Mouse (Mus musculus) embryo, embryonic 11.5 days (tissue): ENCODE measurements around the gene Mbd3.

Experiments used
- DNase-seq: peaks from one replicate; pipeline ENCODE4 v3.0.0-alpha.2; 2012; ENCODE audit warnings: low read depth, low spot score

The Mbd3 gene

DNA sequence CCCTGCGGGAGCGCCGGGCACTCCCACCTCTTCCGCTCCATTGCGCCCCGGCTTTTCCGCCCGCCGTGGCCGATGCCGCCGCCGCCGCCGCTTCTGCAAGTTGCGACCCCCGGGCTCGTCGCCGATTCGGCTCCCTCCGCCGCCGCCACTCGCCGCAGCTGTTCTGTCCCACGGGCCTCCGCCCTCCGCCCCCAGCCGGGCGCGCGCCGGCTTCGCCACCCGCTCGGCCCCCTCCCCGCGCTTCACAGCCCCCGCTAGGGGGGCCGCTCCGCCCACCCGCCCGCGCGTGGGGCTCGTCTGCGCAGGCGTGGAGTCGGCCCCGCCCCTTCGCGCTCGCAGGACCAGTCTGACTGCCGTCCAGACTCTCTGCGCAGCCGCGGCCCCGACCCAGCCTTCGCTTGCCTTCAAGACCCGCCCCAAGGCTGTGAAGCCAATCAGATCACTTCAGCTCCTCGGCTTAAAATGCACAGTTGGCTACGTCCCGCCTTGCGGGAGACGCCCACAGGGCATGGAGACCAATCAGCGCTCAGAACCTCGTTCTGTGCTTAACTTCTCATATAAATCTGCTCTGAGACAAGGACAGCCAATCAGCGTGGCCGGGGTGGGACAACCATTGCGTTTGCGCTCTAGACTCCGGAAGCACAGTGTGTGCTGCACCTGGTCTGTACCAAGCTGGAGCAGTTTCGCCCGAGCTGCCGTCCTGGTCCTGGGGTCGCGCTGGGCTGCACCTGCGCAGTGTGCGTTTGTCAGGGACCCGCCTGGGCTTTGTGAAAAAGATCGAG, at the start of gene Mbd3:
TSS of gene Mbd3 (minus strand) at position 360 of the 782 bp plus-strand sequence.
- DNase-seq = peak; percentile 99

DNA sequence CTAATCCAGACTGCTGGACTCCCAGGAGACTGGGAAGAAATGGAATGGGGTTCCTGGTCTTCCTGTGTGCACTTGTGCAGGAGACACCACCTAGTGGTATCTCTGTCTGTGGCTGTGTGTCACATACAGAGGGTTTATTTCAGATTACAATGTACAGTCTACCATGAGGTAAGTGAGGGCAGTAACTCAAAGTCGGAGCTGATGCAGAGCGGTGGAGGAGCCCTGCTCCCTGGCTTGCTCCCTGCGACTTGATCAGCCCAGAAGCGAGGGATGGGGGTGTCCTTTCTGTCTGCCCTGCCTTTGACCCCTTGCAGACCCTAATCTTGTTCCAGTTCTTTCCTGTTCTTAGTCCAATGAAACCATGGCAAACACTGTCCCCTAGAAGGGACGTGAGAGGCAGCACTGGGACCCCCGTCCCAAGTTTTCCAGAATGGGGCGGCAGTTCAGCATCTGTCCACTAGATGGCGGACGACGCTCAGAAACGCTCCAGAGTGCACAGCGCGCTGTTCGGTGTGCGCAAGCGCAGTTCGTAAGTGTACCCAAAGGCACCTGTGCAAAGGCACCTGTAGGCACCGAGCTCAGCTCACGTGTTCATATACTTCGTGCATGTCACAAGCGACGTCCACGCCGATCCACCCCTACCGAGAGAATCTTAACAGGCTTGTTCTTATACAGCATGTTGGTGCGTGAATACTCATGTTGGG, 46.7 kb upstream of the Mbd3 start:
- peak; percentile 72 for DNase-seq

DNA sequence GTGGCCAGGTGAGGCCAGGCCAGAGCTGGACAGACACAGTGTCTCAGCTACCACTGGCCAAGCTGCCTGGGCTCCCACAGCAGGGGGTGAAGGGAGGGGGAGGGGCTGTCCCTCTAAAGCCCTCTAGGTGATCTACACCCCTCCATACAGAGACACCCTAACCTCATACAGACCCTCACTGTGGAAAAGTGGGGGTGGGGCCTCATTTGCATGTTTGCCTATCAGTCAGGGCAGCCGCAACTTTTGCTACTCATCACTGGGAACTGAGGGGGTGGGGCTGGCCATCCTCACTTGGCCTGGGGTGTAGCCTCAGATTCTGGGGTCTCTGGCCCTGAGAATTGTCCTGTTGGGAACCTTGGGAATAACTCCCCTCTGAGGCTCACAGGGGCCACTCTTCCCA, 45.7 kb upstream of the Mbd3 start:
- DNase-seq = no peak

DNA sequence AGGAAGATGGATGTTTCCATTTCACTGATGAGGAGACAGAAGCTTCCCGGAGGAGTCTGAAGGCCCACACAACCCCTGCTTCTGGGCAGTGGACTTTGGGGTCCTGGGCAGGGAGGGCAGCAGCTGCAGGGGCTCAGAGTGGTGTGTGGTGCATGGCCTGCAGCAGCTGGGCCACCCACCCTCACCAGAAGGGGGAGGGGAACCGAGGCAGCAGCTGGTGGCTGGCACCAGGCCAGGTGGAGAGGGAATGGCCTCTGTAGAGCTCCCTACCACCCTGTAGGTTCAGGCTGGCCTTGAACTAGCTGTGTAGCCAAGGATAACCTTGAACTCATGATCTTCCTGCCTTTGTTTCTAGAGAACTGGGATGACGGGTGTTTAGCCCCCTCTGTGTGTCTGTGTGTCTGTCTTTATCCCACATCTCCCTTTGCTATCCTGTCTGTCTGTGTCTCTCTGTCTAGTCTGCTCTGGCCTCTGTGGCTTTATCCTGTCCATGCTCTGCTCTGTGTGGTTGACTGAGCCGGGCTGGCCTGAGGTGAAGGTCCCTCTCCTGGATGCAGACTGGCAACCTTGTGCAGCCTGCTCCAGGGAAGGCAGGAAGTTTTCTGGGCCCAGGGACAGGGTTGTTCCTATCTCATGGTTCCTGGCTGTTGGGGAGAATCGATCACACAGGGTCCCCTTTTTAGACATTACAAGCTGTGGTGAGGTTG, 45.1 kb upstream of the Mbd3 start:
- DNase-seq = no peak

DNA sequence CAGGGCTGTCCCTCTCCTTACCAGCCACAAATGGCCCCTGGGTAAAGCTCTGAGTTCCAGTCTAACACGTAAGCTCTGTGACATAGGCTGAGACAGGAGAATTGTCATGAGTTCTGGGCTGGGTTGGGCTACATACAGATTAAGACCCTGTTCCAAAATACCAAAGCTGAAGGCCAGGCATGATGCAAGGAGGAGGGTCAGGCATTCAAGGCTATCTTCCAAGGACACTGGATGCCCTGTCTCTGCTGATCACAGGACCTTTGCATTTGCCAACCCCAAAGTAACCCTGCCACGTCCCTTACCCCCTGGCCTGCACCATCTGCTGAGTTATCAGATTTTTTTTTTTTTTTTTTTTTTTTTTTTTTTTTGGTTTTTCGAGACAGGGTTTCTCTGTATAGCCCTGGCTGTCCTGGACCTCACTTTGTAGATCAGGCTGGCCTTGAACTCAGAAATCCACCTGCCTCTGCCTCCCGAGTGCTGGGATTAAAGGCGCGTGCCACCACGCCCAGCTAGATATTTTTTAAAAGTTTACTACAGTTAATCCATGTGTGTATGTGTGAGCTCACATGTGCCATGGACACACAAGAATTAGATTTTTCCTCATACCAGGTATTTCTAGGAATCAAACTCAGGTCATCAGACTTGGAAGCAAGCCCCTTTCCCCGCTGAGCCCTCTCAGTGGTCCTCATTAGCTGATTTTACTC, 44.4 kb upstream of the Mbd3 start:
- no peak for DNase-seq

DNA sequence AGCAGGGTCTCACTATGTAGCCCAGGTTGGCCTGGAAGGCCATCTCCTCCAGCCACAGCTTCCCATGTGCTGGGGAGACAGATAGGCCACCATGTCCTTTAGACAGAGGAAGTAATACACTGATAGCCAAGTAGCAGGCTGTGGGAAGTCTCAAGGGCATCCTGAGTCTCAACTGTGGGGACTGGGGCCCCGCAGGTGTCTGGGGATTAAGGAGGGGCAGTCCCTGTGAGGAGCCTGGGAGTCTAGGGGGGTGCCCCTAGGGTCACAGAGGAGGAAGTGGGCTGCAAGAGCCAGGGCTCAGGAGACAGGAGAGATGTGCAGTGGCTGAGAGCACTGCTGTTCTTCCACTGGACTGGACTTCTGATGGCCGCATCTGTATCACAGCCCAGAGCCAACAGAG, 43.6 kb upstream of the Mbd3 start:
- no peak for DNase-seq

DNA sequence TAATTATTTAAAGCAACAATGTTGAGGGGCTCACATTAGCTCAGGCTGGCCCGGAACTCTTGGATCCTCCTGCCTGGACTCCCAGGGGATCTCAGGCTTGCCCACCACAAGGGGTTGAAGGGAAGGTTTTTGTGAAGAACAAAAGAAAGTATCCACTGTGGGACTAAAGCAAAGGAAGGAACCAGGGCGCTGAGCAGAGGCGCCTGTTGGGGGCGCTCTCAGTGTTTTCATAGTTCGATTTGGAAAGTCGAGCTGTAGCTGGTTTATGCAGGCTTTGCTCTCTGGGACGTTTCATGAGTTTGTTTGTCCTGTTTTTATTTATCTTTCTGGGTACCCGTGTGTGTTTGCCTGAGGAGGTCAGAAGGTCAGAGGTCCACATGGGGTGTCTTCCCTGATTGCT, 42.2 kb upstream of the Mbd3 start:
- no peak for DNase-seq

DNA sequence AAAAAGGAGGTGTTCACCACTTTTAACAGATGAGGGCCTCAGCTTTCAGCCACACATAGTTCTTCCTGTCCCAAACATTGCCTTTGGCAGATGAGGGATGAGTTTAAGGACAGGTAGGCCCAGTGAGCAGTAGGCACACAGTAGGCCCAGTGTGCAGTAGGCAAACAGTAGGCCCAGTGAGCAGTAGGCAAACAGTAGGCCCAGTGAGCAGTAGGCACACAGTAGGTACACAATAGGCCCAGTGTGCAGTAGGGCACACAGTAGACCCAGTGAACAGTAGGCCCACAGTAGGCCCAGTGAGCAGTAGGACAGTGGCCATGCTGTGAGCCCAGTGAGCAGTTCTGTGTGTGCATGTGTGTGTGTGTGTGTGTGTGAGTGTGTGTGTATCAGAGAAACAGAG, 40.7 kb upstream of the Mbd3 start:
- DNase-seq = no peak

DNA sequence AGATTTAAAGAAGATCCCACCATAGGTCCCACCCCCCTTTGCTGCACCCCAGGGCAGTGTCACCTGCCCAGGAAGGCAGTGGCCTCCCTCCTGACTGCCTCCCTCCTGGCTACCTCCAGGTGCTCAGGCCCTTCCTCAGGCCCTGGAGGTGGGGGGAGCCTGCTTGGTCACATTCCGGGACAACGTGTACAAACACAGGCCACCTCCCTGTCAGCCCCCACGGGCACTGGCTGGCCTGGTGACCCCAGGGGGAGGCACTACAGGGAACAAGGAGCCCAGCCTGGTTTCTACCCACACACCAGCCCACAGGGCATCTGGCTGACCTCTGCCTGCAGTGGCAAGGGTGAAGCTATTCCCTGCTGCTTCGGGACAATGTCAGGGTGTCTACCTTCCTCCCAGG, 38.6 kb upstream of the Mbd3 start:
- DNase-seq = no peak

DNA sequence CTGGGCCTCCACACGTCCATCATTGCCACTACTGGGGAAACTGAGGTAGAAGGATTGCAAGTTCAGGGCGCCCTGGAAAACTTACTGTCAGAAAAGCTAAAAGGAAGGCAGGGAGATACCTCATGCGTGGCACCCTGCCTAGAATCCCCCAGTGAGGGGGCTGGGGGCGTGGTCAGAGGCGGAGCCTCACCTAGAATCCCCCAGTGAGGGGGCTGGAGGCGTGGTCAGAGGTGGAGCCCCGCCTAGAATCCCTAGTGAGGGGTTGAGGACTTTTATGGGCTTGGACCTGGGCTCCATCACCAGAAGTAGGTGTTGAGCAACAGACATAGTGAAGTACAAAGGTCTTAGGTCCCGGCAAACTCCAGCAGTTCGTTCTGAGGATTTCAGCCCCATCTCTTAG, 36.9 kb upstream of the Mbd3 start:
- DNase-seq = no peak

DNA sequence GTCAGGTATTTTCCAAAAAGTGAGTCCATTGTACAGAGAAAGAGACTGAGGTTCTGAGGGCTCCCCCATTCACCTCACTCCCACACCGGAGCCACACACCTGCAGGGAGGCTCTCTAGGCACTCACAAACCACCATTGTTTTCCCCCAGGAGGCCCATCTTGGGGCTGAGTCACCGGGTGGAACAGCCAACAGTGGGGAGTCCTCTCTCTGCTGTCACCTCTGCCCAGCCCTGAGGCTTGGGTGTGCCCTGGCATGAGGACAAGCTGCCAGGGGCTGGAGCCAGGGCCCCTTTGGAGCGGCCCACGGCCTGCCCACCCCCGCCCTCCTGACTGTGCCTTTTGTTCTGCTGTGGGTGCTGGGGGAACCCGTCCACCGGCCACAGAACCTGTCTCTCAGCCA, 36.4 kb upstream of the Mbd3 start:
- DNase-seq = no peak

DNA sequence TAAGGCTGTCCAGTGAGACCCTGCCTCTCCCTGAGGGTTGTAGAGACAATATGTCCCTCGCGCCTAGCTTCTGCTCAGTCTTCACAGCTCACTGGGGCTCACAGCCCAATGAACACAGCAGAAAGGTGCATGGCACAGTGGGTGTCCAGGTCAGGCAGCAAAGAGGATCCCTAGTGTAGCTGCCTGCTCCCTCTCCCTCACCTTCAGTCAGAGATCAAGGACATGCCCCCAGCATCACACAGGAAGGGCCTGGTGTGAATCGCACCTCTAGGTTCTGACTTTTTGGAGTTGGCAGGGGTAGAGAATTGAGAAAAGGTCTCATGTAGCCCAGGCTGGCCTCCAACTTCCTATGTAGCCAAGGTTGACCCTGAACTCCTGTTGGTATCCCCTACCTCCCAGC, 35.5 kb upstream of the Mbd3 start:
- DNase-seq = no peak

DNA sequence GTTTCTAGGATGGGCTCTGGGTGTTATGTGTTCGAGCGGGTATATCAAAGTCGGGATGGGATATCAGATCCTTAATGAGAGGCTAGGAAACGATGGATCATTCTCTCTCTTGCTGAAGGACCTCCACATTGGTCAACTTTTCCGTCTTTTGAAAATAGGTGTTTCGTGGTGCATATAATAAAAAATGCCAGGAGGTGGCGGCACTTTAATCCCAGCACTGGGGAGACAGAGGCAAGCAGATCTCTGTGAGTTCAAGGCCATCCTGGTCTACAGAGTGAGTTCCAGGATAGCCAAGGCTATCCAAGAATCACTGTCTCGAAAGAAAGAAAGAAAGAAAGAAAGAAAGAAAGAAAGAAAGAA, 34.9 kb upstream of the Mbd3 start:
- DNase-seq = no peak

DNA sequence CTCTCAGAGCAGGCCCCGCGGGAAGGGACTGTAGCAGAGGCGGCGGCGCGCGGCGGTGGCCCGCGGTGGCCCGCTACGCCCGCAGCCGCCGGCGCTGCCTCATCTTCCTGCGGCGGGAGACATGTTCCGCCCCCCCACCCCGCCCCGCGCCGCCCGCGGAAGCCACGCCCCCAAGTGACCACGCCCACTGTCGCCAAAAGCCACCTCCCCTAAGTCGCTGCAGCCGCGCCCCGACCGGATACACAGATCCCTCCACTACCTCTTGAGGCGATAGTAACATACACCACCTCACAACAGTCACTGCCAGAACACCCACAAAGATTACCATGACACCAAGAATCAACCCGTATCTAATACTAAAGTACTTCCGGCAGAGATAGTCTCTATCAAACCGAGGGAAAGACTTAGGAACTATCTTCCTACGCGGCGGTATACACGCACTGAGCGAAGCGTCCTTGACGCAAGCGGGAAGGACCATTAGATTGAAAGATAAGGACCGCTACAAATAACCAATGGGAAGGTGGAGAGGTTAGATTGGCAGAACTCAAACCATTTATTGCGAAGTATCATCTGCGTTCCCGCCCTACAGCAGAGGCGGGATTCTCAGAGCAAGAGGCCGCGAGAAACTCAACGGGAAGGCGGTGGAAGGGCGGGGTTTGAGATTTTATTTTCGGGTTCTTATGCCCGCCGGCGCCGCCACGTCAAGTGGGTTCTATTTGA, 34.3 kb upstream of the Mbd3 start, which contains the start of gene Tcf3:
TSS of gene Tcf3 (minus strand) at position 135 of the 720 bp plus-strand sequence.
- DNase-seq = peak; percentile 94

DNA sequence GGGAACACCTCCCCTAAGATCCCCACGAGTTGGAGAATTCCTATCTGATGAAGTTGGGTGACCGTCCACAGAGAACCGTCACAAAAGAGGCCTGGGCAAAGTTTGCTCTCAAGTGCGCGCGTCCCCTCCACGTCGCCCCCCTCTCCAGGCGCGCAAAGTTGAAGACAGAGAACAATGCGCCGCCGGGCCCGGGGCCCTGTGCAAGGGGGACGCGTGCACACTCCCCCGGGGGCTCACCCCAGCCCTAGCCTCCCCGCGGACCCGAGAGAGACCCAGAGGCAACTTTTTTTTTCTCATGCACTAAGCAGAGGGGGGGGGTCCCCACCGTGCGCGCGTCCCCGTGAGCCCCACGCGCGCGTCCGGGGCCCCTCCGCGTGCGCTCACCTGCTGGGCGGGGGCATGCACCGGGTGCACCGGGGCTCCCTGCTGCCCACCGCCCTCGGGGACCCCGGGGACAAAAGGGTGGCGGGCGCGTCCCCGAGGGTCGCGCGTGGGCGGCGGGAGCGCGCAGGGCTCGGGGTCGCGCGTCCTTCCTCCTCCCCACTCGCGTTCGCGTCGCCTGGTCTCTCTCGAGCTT, 33.7 kb upstream of the Mbd3 start:
- no peak for DNase-seq

DNA sequence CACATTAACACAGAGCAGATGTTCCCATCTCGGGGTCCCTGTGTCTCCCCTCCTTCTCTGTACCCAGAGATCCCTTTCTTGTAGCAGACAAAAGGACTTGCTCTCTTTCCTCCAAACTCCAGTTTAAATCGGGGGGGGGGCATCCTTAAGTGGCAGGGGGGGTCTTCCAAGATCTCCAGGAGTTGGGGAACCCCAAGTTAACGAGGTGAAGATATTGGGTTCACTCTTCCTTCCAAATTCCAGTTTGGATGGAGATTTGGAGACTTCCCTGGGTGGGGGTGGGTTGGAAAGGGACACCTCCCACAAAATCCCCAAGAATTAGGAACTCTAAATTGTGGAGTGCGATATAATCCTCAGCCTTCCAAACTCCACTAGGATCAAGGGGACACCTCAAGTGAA, 33.0 kb upstream of the Mbd3 start:
- DNase-seq = no peak

DNA sequence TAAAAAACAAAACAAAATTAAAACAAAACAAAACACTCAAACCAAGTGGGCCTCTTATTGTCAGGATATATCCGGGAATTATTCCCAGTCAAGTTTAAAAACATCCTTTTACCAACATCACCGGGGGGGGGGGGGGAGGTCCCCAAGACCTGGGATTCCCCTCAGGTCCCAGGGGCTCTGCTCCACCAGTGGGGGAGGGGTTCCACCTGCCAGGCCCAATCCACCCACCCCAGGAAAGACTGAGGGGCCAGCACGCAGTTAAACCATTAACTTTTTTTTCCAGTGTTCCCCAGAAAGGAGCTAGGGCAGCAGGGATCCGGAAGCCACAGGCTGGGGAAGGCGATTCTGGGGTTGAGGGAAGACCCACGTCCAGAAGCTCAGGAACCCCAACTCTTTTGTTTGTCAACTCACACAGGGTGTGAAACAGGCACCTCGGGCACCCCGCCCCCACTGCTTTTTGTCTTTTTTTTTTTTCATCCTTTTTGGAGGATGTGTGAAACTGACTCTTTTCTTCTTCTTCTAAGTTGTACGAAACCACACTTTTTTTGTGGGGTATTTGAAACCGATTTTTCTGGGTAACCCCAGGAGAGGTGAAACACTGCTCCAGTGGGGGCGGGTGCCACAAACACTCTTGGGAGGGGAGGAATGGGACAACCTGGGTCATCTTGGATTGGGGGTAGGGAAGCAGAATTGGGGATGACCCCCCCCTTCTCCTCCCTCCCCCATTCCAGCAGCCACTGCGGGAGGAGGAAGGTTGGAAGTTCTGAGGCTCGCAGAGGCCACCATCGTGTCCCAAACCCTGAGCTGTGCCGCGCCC, 32.4 kb upstream of the Mbd3 start:
- DNase-seq = no peak

DNA sequence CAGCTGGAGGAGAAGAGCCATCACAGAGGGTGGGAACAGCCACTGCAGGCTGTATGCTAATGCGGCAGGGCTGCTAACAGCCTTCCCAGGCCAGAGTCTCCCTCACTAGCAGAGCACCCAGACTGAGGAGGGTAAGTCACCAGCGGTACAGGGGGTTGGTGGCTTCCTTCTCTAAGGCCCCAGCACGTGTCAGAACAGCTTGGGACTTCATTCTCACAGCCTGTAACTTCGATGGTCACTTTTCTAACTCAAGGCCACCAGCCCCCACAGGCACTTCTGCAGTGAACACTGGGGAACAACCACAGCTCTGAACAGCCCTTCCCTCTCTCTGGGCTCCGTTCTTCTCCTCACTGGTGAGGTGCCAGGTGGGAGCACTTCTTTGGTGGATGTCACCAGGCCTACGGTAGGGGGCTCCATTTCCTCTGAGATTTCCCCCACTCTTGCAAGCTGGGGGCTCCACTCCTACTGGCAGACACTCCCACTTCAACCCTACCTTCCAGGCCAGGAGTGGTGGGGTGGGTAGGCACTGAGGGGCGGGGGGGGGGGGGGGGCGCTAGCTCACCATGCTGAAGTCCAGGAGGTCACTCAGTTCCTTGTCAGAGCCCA, 31.1 kb upstream of the Mbd3 start:
- no peak for DNase-seq

DNA sequence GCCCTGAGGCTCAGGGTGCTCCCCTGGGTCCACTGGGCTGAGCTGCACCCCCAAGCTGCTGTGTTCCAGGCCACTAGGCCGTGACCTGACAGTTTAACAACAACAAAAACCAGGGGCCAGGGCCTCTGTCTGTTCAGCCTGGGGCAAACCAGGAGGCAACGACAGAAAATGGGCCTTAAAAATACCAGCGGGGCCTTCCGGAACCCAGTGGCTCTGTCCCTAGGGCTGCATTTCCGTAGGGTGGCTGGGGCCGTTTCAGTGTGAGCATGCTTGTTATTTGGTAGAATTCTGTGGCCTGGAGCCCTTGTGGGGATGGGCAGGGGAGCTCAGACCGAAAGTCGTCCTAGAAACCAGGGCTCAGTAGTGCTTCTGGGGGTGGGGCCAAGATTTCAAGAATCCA, 30.4 kb upstream of the Mbd3 start:
- DNase-seq = no peak

DNA sequence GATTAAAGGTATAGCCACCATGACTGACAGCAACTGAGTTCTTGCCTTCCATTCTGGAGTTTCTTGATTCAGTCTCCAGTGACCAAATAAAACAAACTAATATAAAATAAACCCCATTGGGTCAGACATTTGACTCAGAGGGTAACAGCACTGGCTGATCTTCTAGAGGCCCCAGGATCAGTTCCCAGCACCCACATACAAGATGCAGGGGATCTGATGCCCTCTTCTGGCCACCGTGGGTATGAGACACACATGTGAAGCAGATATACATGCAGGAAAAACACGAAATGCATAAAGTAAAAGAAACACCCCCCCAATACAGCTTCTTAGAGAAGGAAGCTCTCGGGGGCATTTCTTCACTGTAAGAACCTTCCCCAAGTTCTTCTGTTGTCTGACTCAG, 25.7 kb upstream of the Mbd3 start:
- DNase-seq = no peak
